Mouse (Mus musculus): ENCODE results near the gene Lfng. TPM values are rescaled to one million over a fixed set of nuclear protein-coding genes. Genes with fewer than 3 reads are reported as not detected.

The Lfng gene
- total RNA-seq, 2 experiments from 2014 or later, result 17.6 to 21.3 TPM

DNA sequence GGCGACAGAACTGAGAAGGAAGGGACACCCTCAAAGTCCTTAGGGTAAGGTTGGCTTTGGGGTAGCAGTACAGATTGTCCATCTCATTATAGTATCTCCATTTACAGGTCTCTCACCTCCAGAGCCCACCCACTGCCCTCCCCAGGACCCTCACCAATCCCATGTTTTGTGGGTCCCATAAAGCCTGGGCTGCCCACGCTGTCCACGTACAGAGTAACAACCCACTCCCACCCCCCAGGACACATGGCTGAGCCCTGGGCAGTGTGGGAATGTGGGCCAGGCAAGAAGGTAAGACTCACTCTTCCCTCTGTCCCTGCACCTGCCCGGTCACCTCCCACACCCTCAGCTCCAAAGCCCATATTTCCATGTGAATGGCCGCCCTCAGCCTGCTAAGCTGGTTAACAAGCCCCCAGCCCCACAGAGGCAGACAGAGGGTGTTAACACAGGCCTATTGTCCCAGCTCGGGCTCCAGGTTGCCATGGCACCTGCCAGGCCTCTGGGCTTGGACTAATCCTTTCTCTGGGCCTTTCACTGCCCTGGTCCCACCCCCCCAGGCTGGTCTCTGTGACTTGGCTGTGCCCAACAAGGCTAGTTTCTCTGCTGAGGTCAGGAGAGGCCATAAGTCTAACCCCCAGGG is 23.3 kb upstream of the Lfng start:
- ATAC-seq (replicated peaks; ENCODE audit: low FRiP score, low TSS enrichment, poor library complexity, severe bottlenecking), result no peak

DNA sequence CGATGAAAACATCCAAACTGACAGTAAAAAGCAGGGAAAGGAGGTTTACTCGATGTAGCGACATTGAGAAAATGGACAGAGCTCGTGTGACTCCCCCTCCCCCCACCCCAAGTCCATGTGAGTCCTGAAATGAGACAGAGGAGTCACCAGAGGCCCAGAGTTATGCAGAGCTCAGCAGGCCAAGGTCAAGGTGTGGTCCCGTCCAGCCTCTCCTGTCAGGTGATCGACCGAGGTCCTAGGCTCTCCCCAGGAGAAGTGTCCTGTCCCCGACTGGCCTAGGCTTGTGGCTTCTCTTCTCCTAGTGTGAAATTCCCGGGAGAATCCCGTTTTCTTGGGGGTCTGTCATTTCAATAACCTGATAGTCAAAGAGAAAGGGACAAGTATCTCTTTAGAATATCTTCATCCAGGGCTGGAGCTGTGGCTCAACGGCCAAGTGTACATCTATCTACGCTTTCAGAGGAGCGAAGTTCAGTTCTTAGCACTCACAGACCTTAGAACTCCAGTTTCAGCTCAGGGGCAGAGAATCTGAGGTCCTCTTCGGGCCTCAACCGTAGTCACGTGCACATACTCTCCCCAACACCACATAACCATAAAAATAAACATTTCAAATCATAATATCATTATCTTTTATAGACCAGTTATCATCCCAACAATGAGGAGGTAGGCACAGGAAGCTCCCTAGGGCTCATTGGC is 17.9 kb upstream of the Lfng start:
- ATAC-seq (replicated peaks; ENCODE audit: low FRiP score, low TSS enrichment, poor library complexity, severe bottlenecking), result no peak

DNA sequence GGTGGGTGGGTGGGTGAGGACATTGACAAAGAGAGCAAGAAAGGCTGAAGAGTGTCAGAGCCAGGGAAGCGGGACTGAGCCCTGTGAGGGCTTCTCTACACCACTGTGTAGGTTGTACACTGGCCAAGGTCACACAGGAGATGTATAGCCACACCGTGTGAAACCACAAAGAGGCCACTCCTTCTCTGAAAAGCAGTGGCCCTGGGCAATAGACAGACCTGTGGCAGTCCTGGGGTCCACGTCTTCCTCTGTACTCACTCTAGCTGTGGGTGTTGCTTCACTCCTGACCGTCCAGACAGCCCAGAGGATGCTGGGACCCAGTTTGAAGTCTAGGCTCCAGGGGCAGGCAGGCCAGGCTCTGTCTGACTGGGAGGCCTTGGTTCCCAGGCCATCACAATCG is 12.3 kb upstream of the Lfng start:
- ATAC-seq (replicated peaks; ENCODE audit: low FRiP score, low TSS enrichment, poor library complexity, severe bottlenecking), result no peak

DNA sequence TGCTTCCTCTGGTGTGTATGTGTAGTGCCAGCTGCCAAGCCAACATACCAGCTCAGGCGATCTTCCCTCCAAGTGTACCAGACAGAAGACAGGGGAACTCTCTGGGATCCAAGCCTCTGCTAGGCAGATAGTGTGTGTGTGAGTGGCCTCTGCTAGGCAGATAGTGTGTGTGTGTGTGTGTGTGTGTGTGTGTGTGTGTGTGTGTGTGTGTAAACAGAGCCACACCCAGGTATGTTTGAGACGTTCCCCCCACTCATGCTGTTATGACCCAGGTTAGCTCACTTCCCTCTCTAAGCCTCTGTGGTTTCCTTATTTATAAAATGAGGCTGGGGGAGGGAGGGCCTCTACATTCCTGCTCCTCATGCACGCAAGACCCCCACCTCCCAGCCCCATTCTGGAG is 10.7 kb upstream of the Lfng start:
- peak; percentile 48 for ATAC-seq (replicated peaks; ENCODE audit: low FRiP score, low TSS enrichment, poor library complexity, severe bottlenecking)

DNA sequence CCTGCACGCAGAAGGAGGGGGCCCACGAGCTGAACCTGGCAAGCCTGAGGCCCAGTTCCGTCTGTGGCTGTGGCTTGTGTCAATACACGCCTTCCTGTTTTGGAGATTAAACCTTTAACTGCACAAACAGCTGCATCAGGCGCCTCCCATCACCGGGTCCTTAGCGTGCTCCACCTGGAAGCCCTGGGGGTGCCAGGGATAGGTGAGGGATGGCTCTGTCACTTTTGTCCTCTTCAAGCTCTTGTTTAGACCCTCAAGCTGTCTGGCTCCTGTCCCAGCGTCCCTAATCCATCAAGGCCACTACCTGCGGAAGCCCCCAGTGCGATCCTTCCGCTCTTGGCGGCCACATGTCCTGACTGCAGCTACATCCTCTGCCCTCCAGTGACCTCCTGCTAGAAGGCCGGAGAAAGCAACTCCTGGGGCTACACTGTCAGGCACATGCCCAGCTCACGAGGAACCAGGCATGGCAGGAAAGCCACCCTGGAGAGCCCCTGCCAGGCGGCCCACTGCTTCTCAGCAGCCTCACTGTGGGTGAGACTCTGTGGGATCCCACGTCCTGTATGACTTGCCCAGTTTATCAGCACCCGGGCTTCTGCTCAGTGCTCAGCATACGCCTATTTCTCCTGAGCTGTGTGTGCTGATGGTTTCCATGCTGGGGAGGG is 10.1 kb upstream of the Lfng start:
- peak; percentile 74 for ATAC-seq (replicated peaks; ENCODE audit: low FRiP score, low TSS enrichment, poor library complexity, severe bottlenecking)

DNA sequence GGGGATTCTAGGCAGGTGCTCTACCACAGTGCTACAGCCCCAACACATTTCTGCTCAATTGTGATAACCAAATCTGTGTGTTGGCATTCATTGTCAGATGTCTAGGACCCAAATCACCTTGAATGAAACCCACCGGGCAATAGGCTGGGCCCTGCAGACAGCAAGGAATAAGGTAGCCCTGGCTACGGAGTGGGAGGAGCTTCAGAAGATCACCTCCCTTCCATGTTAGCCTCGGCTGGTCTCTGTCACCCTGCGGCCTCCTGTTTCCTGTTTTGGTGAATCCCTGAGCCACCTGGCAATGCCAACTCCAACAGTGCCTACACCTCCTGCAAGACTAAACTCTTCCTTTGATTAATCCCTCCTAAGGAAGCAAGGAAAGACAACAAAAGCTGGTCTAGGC is 9.3 kb upstream of the Lfng start:
- no peak for ATAC-seq (replicated peaks; ENCODE audit: low FRiP score, low TSS enrichment, poor library complexity, severe bottlenecking)

DNA sequence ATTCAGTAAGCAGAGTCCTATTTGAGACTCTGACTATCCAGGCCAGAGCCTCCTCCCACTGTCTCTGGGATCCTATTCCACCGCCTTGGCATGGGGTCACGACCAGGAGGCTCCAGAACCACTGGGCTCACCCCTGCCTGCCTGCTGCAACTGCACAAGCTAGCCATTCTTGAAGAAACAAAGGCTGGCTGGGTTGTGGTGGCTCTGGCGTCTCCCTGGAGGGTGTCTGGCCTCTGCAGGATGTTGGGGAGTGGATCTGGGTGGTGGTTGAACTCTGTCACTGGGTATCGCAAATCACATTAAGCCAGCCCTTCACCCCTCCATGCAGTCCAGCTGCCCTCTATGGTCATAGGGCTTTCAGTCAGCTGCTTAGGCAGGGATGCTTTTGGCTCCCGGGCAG is 7.2 kb upstream of the Lfng start:
- no peak for ATAC-seq (replicated peaks; ENCODE audit: low FRiP score, low TSS enrichment, poor library complexity, severe bottlenecking)

DNA sequence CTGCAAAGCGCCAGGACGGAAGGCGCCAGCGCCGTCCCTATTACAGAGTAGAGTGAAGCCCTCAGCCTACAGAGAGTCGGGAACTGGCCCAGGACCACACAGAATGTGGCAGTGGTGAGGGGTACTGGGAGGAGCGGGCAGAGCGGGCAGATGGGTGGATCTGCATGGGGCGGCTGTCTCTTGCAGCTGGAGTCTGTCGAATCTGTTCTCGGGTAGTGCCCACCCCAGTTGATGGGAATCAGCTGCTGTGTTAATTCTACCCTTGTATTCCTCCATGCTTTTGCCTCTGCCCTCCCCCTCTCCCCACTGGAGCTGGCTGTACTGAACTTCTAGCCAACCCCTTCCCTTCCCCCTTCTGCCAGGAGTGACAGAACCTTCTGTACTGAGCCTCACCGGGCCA is 5.4 kb upstream of the Lfng start:
- ATAC-seq (replicated peaks; ENCODE audit: low FRiP score, low TSS enrichment, poor library complexity, severe bottlenecking), result no peak

DNA sequence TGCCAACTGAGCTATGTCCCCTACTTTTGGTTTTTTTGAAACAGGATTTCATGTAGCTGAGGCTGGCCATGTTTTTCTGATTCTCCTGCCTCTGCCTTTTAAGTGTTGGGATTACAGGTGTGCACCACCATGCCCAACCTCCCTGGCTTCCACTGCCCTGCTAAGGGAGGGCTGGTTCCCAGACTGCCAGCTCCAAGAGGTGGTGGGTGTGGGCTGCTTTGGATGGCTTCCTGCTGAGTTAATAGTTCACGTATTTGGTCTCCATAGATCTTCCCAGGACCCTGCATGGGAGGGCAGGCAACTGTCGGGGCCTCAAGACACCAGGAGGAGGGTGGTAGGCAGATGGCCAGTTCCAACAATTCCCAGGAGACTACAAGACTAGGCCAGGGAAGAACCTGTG is 4.6 kb upstream of the Lfng start:
- ATAC-seq (replicated peaks; ENCODE audit: low FRiP score, low TSS enrichment, poor library complexity, severe bottlenecking), result no peak

DNA sequence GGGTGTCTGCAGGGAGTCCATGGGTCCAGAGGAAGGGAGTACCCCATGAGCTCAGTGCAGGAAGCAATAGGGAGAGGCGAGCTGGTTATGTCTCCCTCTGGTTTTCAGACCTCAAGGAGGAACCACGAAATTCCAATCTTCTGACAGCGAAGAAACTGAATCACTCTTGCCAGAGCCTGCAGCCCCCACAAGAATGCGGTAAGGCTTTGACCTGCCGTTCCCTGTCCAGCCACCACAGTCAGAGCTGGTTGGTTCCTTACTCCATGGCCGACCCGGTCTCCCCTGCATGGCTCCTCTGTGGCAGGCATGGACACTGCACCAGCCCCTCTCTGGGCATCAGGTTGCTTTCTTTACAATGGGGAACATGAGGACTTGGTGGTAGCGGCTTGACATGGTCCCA is 2.7 kb upstream of the Lfng start:
- no peak for ATAC-seq (replicated peaks; ENCODE audit: low FRiP score, low TSS enrichment, poor library complexity, severe bottlenecking)

DNA sequence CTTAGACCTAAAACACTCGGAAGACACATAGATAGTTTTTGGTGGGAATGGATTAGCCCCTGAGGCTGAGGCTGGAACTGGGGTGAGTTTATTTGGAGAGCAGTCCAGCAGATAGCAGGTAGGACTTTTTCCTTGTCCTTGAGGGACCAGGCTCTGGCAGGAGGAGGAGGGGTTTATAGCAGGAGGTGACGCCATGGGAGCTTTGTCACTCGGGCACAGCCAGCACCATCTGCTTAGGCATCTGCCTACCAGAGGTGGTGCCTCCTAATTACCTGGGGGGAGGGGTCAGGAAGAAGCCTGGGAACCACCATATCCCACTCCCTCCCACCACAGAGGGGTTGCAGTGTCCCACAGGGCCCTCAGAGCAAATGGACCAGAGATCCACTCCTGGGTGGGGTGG is 1.9 kb upstream of the Lfng start:
- ATAC-seq (replicated peaks; ENCODE audit: low FRiP score, low TSS enrichment, poor library complexity, severe bottlenecking), result no peak

DNA sequence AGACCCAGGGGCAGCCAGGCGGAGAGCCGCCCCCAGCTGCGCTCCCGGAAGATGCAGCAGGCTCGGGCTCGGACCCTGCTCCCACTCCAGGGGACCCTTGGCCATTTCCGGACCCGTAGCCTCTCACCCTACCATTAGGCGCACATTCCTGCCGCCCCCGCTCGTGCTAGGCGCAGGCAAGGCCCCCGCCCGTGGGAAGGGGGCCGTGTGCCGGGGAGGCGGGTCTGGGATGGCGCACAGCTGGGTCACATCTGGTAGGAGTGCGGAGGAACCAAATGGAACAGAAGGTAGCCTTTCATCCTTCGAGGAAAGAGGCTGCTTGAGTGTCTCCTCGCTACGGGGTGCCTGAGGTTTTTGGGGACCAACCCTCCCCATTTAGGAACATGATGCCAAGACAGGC is 734 bp upstream of the Lfng start:
- ATAC-seq (replicated peaks; ENCODE audit: low FRiP score, low TSS enrichment, poor library complexity, severe bottlenecking), result no peak

DNA sequence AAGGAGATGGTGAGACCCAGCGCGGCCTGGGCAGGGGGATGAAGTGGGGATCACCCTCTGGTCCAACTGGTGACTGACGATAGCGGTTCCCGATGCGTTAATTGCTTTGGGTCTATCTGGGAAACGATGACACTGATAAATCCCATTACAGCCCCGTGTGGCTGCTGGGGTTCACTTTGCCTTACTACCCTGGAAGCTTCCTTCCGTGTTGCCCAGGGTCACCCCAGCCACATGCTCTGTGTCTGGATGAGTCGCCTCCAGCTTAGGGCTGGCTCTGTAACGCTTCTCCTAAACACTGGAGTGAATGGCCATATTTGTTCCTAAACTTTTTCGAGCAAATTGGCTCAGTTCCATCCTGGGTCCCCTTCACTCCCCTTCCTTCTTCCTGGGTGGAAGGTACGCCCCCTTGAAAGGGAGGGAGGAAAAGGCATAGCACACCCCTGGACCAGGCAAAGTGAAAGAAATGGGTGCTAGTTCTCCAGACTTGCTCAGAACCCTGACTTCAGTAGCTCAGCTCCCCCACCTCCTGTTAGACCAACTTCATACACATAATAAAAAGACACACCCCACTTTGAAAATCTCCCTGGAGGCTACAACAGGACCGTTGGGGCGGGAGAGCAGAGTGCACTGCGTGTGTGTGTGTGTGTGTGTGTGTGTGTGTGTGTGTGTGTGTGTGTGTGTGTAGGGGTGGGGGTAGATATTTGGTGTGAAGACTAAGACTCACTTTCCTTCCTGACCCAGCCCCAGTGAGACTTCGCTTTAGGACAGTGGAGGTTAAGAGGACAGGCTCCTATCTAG is 915 bp downstream of the Lfng start:
- ATAC-seq (replicated peaks; ENCODE audit: low FRiP score, low TSS enrichment, poor library complexity, severe bottlenecking), result 0 out of 2 replicates have a peak, but pooled peaks have one; percentile 19

DNA sequence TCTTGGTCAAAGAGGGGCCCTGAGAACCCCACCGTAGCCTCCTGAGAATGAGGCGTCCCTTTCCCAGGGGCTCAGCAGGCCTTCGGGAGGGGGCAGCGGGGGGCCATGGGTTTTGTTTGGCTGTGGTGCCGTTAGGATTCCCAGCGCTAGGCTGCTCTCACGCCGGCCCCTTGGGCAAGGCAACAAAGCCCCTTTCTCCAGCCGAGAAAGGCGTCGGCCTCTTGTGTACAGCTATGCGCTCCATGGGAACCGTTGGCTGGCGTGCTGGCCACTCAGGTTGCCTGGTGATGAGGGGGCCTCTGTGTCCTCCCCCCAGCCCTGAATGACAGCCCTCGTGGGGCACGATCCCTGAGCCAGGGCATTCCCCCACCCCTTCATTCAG is 1.5 kb downstream of the Lfng start:
- ATAC-seq (replicated peaks; ENCODE audit: low FRiP score, low TSS enrichment, poor library complexity, severe bottlenecking), result no peak

DNA sequence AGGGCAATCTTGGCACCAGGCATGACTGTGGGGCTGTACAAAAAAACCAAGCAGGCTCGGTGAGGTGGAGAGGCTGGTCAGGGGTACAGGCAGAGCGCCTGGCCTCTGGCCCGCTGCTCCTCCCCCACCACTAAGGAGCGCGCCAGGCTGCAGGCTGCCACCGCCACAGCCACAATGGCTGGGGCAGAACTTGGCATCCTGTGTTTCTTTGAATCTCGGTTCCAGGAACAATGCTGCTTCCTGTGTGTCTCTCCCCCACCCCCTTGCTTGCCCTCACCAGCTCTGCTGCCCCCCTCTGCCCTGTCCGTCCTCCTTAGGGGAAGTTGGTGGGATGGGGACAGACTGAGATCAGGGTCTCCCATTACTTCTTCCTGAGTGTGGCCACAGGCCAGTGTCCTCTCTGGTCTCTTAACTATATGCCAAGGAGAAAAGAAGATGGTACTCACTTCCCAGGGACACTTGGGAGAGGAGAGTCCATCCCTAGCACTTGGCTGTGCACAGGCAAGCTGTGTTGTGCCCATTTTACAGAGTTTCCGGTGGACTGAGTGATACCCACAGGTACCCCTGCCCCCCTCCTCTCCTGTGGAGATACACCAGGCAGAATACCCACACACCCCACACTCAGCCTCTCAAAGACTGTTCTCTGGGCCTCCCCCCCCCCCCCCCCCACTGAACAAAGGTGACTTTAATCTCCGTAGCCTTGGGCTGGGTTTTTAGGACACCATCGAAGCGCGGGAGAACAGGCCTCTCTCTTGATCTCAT is 2.6 kb downstream of the Lfng start:
- ATAC-seq (replicated peaks; ENCODE audit: low FRiP score, low TSS enrichment, poor library complexity, severe bottlenecking), result no peak

DNA sequence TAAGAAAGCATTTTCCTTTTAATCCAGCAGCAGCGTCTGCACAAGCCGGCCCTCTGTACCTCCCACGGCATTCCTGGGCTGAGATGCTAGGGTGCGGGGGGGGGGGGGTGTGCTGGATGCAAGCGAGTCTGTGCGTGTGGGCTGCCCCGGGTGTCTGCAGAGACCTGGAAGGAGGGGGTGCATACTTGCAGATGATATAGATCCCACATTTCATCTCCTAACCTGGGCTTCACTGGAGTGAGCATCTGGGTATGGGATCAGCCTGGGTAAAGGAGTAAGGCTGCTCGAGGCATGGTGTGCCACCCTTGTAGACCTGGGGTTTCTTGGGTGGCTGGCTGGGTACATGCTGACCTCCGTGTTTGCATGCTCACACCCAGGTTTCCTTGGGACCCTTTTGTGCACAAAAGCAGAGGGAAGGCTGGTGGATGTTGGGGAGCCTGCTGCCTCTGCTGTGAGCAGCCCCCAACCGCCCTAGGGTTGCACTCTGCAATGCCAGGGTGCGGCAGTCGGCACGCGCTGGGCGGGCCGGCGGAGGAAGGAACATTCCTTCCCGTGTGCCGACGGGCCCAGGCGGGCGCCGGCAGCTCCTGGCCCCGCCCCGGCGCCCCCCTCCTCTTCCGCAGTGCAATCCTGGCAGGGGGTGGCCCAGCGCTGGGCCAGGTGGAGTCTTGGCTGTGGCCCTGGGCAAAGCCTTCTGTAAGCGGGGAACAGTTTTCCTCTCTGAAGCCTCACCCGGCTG is 3.3 kb downstream of the Lfng start:
- ATAC-seq (replicated peaks; ENCODE audit: low FRiP score, low TSS enrichment, poor library complexity, severe bottlenecking), result no peak

DNA sequence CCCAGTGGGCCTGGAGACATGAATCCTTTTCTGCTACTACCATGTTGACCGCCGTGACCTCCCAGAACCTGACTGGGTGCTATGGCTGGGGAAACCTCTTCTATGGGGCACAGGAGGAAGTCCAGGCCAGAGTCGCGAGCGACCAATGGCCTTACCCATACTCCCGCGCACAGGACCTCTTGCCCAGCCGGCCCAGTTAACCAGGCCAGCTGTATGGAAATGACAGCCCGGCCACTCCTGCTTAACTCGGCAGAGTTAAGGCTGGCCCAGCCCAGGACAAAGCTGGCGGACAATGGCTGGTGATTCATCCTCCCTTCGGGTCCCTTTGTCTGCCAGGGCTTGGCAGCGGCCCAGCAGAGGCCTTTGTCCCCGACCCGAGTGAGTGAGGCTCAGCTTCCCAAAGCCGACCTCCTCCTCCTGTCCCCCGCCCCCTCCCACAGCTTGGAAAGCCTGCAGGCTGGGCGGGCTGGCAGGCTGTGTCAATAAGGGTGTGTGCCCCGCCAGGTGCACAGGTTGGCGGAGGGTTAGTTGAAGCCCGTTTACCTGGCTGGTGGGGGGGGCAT is 4.0 kb downstream of the Lfng start:
- no peak for ATAC-seq (replicated peaks; ENCODE audit: low FRiP score, low TSS enrichment, poor library complexity, severe bottlenecking)

DNA sequence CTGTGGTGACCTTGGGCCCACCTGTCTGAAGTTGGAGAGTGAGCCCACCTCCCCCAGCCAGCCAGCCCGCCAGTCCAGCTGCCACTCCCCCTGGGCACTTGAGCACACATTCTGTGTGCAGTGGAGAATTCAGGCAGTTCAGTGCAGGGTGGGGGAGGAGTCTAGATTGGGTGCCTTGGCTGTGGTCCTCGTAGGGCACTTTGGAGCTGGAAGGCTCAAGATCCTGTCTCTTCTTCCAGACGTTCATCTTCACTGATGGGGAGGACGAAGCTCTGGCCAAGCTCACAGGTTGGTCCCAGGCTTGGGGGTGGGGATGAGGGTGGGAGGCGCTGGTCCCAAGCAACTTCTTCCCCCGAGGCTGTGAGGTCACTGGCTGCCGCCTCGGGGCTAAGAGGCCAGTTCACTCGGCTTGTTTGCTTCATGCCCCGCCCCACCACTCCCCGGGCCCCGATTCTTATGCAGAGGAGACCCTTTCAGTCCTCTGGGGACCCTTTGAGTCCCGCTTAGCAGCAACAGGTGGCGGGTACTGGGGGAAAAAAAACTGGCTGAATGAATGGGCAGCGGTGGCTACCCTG is 4.6 kb downstream of the Lfng start:
- no peak for ATAC-seq (replicated peaks; ENCODE audit: low FRiP score, low TSS enrichment, poor library complexity, severe bottlenecking)
